ENCODE assay signal across 8 mouse cellular contexts in the genomic region with DNA sequence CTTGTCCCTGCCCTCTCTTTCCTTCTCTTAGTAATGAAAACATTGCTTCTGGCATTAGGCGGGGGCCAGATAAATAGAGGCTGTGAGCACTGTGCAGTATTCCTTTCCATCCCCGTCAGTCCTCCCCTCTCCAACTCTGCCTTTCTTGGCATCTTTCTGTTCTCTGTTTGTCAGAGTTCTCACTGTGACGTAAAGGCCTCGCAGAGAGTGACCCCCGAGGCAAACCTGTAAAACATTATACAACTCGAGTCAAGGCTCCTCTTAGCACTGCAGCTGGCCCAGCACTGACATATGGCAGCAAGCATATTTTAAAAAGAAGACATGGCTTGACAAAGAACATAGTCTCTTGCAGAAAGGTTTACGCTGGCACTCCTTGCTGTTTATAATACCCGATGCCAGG.
DNase-seq lines count a peak whose midpoint lies in the region; ATAC-seq and TF ChIP-seq lines count a peak whose summit lies in the region.

No protein-coding gene starts in this region.

- H3K4me1 ChIP-seq in embryonic facial prominence, embryonic 14.5 days (ENCODE audit: control insufficient read depth, insufficient read depth, low read length) = peaks cover 24% of the 10 kb centered on the region
- peaks cover 8% of the 10 kb centered on the region; the same call in 1 of the 2 replicates for H3K4me1 ChIP-seq in kidney, postnatal 0 days (replicated peaks; ENCODE audit: insufficient read depth, low read length)
- H3K4me1 ChIP-seq in midbrain, embryonic 12.5 days = 0 out of 2 replicates have a peak, but pooled peaks cover 4% of the 10 kb centered on the region

- ATAC-seq in embryonic facial prominence, embryonic 14.5 days (ENCODE audit: low read depth) = peak; percentile 83
- peak; percentile 49; the same call in 1 of the 2 replicates for ATAC-seq in kidney, postnatal 0 days (replicated peaks; ENCODE audit: low FRiP score, low read depth)
- peak; percentile 53 for ATAC-seq in midbrain, embryonic 12.5 days (ENCODE audit: low FRiP score, low read depth)
- ATAC-seq in erythroblast, adult 5-6 weeks (replicated peaks; ENCODE audit: low FRiP score, poor library complexity, severe bottlenecking) = no peak

- peak overlapping the region; percentile 37 for H3K4me2 ChIP-seq in embryonic facial prominence, embryonic 14.5 days (ENCODE audit: low read depth, low read length)
- H3K4me2 ChIP-seq in kidney, postnatal 0 days (ENCODE audit: low read length) = peak overlapping the region; percentile 36
- H3K4me2 ChIP-seq in midbrain, embryonic 12.5 days (replicated peaks) = no peak overlapping the region

- H3K27ac ChIP-seq in embryonic facial prominence, embryonic 14.5 days (replicated peaks; ENCODE audit: low read depth, low read length) = peak overlapping the region; percentile 46; the same call in 1 of the 2 replicates
- H3K27ac ChIP-seq in kidney, postnatal 0 days = peak overlapping the region; percentile 20
- no peak overlapping the region for H3K27ac ChIP-seq in midbrain, embryonic 12.5 days (replicated peaks)

- H3K9me3 ChIP-seq in embryonic facial prominence, embryonic 14.5 days (ENCODE audit: control insufficient read depth, low read length) = no peaks in the 10 kb centered on the region
- H3K9me3 ChIP-seq in kidney, postnatal 0 days (replicated peaks; ENCODE audit: low read length) = no peaks in the 10 kb centered on the region
- H3K9me3 ChIP-seq in midbrain, embryonic 12.5 days = no peaks in the 10 kb centered on the region

- H3K27me3 ChIP-seq in embryonic facial prominence, embryonic 14.5 days (replicated peaks; ENCODE audit: control insufficient read depth, insufficient read depth, low read length) = no peaks in the 10 kb centered on the region
- H3K27me3 ChIP-seq in kidney, postnatal 0 days (ENCODE audit: insufficient read depth, low read length) = no peaks in the 10 kb centered on the region
- H3K27me3 ChIP-seq in midbrain, embryonic 12.5 days = no peaks in the 10 kb centered on the region

- DNase-seq in embryonic facial prominence, embryonic 14.5 days (ENCODE audit: low spot score) = peak; percentile 76
- DNase-seq in heart, adult 9 months (ENCODE audit: low spot score in 2 of 2) = peak; percentile 34 to 46
- DNase-seq in kidney, postnatal 0 days (ENCODE audit: low spot score) = peak; percentile 77
- no peak for DNase-seq in Muller cell, postnatal 12 days (ENCODE audit: inconsistent ontology term)
- no peak for DNase-seq in layer of hippocampus, postnatal 25 days (ENCODE audit: extremely low spot score in 1 of 2, low spot score in 1 of 2)
- no peak for DNase-seq in adrenal gland, postnatal 14 days

- no peak for TF ChIP-seq CTCF in kidney, postnatal 0 days (IDR thresholded peaks at IDR 0.05; ENCODE audit: low read depth)

- WGBS in embryonic facial prominence, embryonic 14.5 days = 18% methylated on average over 8 of the region's 8 CpGs
- WGBS in kidney, postnatal 0 days = 11% methylated on average over 8 of the region's 8 CpGs
- WGBS in midbrain, embryonic 12.5 days = 61% methylated on average over 8 of the region's 8 CpGs

- H3K36me3 ChIP-seq in embryonic facial prominence, embryonic 14.5 days (ENCODE audit: control insufficient read depth, insufficient read depth, low read length) = no peaks in the 10 kb centered on the region
- H3K36me3 ChIP-seq in kidney, postnatal 0 days (ENCODE audit: insufficient read depth, low read length) = no peaks in the 10 kb centered on the region
- H3K36me3 ChIP-seq in midbrain, embryonic 12.5 days = no peaks in the 10 kb centered on the region

- H3K9ac ChIP-seq in embryonic facial prominence, embryonic 14.5 days (ENCODE audit: low read depth, low read length) = no peak overlapping the region
- H3K9ac ChIP-seq in kidney, postnatal 0 days (ENCODE audit: low read depth, low read length) = no peak overlapping the region
- H3K9ac ChIP-seq in midbrain, embryonic 12.5 days (replicated peaks) = no peak overlapping the region

- H3K4me3 ChIP-seq in embryonic facial prominence, embryonic 14.5 days (ENCODE audit: low read depth, low read length) = no peak overlapping the region
- H3K4me3 ChIP-seq in kidney, postnatal 0 days (replicated peaks; ENCODE audit: low read depth, low read length) = no peak overlapping the region
- no peak overlapping the region for H3K4me3 ChIP-seq in midbrain, embryonic 12.5 days

Comparison
In these comparisons a context has a peak if more than half of its experiments do, and no peak if none do; other contexts are left out.
1. DNase-seq: peak in embryonic facial prominence, embryonic 14.5 days (single experiment), heart, adult 9 months (2 of 2) and kidney, postnatal 0 days (single experiment); none in Muller cell, postnatal 12 days (single experiment), layer of hippocampus, postnatal 25 days (0 of 2) and adrenal gland, postnatal 14 days (single experiment).